Mouse (Mus musculus): ENCODE measurements around the gene Zscan29.

DNA sequence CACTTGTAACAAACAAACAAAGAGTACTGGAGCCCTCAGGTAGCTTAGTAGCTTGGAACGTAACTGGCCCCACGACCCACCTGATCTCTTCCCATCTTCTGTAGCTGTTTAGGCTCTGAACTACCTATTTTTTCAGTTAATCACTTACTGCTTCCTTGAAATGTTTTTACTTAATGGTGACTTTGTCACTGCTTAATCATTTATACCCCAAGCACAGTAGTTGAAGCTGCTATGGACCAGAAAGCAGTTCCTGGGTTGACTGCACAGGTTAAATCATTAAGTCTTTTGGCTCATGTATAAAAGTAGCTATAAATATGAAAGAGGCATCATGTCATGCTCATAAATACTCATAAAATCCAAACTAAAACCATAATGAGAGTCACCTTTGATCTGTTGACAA is 55.5 kb downstream of the Zscan29 start:
- TF ChIP-seq POLR2A (IDR thresholded peaks at IDR 0.05; ENCODE audit: low read depth, low read length) (no peak), CTCF (IDR thresholded peaks at IDR 0.05; ENCODE audit: extremely low read depth, insufficient read depth, insufficient read length, insufficient replicate concordance) (no peak)

Data from spleen, adult 2 months (tissue).